Mouse (Mus musculus) lung, postnatal 0 days (tissue): ENCODE results near the gene Kirrel2. TPM values are rescaled to one million over a fixed set of nuclear protein-coding genes. Genes with fewer than 3 reads are reported as not detected.

Source experiments
- ATAC-seq: fragments of 200-750 bp; cut with Nextera tagmentation; 2 replicates; pipeline ENCODE4 v1.8.0; 2017; ENCODE audit warnings: moderate library complexity
- DNase-seq: peaks from one replicate; pipeline ENCODE4 v3.0.0-alpha.2; 2016; ENCODE audit warnings: low spot score
- H3K27ac ChIP-seq: fragments of 300-500 bp; sonication (generic); 2 replicates; pipeline ENCODE4 v1.5.1; 2014; ENCODE audit warnings: antibody characterized with exemption, mild to moderate bottlenecking, low read length, mixed read lengths
- H3K27me3 ChIP-seq: fragments of 300-500 bp; sonication (generic); replicated peaks from 2 replicates; pipeline ENCODE4 v1.6.1; 2014; ENCODE audit warnings: low read length, mixed read lengths; ENCODE audit not compliant: insufficient read depth
- H3K36me3 ChIP-seq: fragments of 300-500 bp; sonication (generic); 2 replicates; pipeline ENCODE4 v1.6.1; 2014; ENCODE audit warnings: low read length, mixed read lengths; ENCODE audit not compliant: insufficient read depth
- H3K4me1 ChIP-seq: fragments of 300-500 bp; sonication (generic); 2 replicates; pipeline ENCODE4 v1.6.1; 2014; ENCODE audit warnings: antibody characterized with exemption, low read depth, low read length, mixed read lengths; ENCODE audit not compliant: insufficient read depth
- H3K4me2 ChIP-seq: fragments of 300-500 bp; sonication (generic); replicated peaks from 2 replicates; pipeline ENCODE4 v1.6.1; 2014; ENCODE audit warnings: low read depth, mild to moderate bottlenecking, low read length, moderate library complexity, mixed read lengths
- H3K4me3 ChIP-seq: fragments of 300-500 bp; sonication (generic); 2 replicates; pipeline ENCODE4 v1.5.1; 2014; ENCODE audit warnings: low read depth, low read length
- H3K9ac ChIP-seq: fragments of 300-500 bp; sonication (generic); replicated peaks from 2 replicates; pipeline ENCODE4 v1.6.1; 2014; ENCODE audit warnings: low read depth, mild to moderate bottlenecking
- H3K9me3 ChIP-seq: fragments of 300-500 bp; sonication (generic); 2 replicates; pipeline ENCODE4 v1.6.1; 2016; ENCODE audit warnings: low read length, mixed read lengths
- CTCF ChIP-seq: IDR thresholded peaks from 2 replicates; pipeline ENCODE4 v1.5.1; 2016; ENCODE audit warnings: antibody characterized with exemption, mild to moderate bottlenecking
- EP300 ChIP-seq: IDR thresholded peaks from 2 replicates; pipeline ENCODE4 v1.6.1; 2016; ENCODE audit warnings: antibody characterized with exemption, mild to moderate bottlenecking, control low read depth
- WGBS: fragments of 180-500 bp; shearing (Covaris S2); extraction: QIAGEN DNeasy Blood & Tissue Kit; methylation state at CpG from one replicate; pipeline ENCODE4 v1.1.7; 2014; 5-methylcytosine and 5-hydroxymethylcytosine counted together
- polyA plus RNA-seq: library from polyadenylated mRNA; unstranded; fragments of >200 nt; fragmentation: Nextera tagmentation; extraction: Ambion mirVana; gene quantifications from 2 replicates; pipeline ENCODE4 v1.2.1, GENCODE M21; 2015

Gene Kirrel2
- polyA plus RNA-seq, 1 experiment from 2014 or later = not detected

DNA sequence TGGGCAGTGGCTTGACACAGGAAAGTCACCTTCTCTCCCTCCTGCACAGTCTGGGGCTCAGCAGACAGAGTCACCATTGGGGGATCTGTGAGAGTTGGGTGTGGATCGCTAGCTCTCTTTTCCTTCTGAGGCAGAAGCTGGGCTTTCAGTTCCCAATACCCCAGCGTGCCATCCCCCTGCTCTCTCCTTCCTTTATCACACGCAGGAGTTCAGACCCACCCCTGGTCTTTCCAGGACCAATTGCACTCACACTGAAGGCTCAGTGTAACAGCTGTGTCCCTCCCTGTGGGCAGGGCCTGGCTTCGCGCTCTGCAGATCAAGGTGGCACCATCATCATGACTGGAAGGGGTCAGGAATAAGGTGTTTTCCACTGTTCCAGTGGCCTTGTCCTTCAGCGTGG is 3.2 kb downstream of the Kirrel2 start:
- Histone ChIP-seq H3K4me3 (no peak overlapping the region), H3K27me3 (peaks cover 44% of the 10 kb centered on the region), H3K4me2 (no peak overlapping the region), H3K9me3 (no peaks in the 10 kb centered on the region), H3K4me1 (no peaks in the 10 kb centered on the region), H3K36me3 (no peaks in the 10 kb centered on the region), H3K9ac (no peak overlapping the region), H3K27ac (no peak overlapping the region)
- TF ChIP-seq CTCF (no peak), EP300 (no peak)
- no peak for ATAC-seq
- 12% methylated on average over 6 of the region's 6 CpGs for WGBS
- no peak for DNase-seq

DNA sequence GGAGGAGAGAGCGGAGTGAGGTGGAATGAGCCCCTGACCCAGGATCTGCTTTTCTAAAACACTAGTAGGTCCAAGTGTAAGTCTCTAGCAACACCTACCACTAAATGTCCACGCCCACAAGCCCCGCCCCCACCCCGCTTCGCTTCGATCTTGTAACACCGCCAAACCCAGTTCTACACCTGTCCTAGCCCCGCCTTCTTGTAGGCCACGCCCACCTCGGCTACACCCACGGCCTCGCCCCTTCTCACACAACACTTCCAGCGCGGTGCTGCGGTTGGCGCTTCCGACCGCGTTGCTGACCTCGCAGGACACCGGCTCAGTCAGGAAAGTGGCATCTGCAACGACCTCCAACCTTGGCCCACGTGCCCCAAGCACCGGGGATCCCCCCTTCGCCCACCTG is 3.7 kb downstream of the Kirrel2 start:
- Histone ChIP-seq H3K36me3 (no peaks in the 10 kb centered on the region), H3K9ac (no peak overlapping the region), H3K4me3 (no peak overlapping the region; the same call in 1 of the 2 replicates), H3K9me3 (no peaks in the 10 kb centered on the region), H3K27me3 (peaks cover 43% of the 10 kb centered on the region), H3K27ac (no peak overlapping the region), H3K4me1 (no peaks in the 10 kb centered on the region), H3K4me2 (no peak overlapping the region)
- peak; percentile 38 for DNase-seq
- peak; percentile 55 for ATAC-seq
- WGBS = 2% methylated on average over 25 of the region's 25 CpGs
- TF ChIP-seq EP300 (no peak), CTCF (no peak)

DNA sequence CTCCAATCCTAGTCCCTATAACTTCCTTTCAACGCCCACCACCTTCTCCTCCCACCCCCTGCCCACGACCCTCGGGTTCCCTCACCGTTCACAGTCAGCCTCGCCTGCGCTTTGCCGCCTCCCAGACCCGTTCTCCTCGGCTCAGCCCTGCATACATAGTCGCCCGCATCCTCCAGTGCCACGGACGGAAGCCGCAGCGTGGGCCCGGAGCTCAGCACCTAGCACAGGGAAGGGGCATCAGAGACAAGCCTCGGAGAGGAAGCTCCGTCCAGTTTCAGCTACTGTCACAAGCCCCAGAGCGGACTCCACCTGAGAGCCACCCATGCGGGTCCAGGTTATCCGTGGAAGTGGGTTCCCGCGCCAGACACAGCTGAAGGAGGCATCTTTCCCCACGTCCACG is 4.2 kb downstream of the Kirrel2 start:
- ATAC-seq = no peak

DNA sequence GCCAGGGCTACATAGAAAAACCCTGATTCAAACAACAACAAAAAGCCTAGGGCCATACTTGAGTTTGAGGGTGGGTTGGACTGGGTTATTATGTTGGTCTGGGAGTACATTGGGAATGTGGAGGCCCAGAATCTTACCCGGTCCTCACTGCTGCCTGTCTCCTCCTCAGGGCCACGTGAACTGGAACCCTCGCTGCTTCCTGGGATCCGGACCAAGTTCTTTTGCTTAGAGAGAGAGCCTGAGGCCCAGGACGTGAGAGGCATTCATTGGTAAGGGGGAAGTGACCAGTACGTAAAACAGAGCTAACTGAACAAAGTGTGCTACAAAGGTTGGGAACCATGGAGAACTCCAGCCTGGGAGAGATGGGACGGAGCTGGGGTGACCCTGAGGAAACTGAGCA is 7.2 kb downstream of the Kirrel2 start:
- peaks cover 19% of the 10 kb centered on the region; the same call in 1 of the 2 replicates for H3K27me3 ChIP-seq
- 66% methylated on average over 7 of the region's 7 CpGs for WGBS
- no peak overlapping the region for H3K27ac ChIP-seq
- H3K4me2 ChIP-seq = no peak overlapping the region
- TF ChIP-seq EP300 = no peak
- H3K9ac ChIP-seq = no peak overlapping the region
- no peak overlapping the region for H3K4me3 ChIP-seq
- no peaks in the 10 kb centered on the region for H3K36me3 ChIP-seq
- no peaks in the 10 kb centered on the region for H3K4me1 ChIP-seq
- DNase-seq (no peak), ATAC-seq (no peak)
- H3K9me3 ChIP-seq = no peaks in the 10 kb centered on the region

More for the DNA sequence above, 4.2 kb downstream of the Kirrel2 start:
- H3K4me3 ChIP-seq = no peak overlapping the region
- no peak overlapping the region for H3K4me2 ChIP-seq
- 13% methylated on average over 25 of the region's 25 CpGs for WGBS
- no peak overlapping the region for H3K27ac ChIP-seq
- H3K9ac ChIP-seq = no peak overlapping the region
- no peaks in the 10 kb centered on the region for H3K36me3 ChIP-seq
- no peaks in the 10 kb centered on the region for H3K9me3 ChIP-seq
- no peak for DNase-seq
- TF ChIP-seq CTCF (no peak), EP300 (no peak)
- peaks cover 41% of the 10 kb centered on the region for H3K27me3 ChIP-seq
- no peaks in the 10 kb centered on the region for H3K4me1 ChIP-seq

DNA sequence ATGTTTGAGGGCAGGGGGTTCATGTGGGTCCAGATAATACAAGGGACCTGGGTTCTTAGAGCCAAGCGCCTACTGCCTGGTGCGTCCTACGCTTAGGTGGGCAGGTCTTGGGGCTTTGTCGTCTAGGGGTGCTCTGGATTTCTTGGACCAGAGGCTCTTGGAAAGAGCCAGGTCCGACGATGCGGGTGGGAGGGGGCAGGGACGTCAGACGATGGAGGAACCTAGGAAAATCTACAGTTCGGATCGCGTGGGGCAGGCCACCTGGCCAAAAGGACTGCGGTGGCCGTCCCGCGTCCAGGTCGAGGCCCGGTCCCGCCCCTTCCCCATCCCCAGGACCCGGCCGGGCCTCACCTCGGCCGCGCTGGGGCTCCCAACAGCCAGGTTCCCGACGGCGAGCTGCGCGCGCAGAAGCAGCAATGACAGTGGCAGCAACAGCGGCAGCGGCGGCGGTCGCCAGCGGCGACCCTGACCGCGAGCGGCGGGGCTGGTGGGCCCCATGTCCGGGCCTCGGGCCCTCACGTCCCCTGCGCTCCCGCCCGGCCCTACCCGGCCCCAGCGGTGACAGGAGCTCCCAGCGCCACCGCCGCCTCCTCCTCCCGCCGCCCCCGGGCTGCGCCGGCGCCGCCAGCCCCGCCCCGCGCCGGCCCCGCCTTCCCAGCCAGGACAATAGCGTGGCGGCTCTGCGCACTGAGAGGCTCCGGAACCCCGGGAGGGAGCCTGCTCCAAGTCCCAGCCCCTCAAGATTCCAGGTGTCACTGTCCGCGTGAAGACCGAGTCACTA is 12.3 kb downstream of the Kirrel2 start, which contains the start of gene Aplp1:
Aplp1 (minus strand) TSS at position 565 of the 781 bp plus-strand sequence.
- Histone ChIP-seq H3K4me1 (no peaks in the 10 kb centered on the region), H3K27me3 (no peaks in the 10 kb centered on the region), H3K4me3 (peak within 1 kb of the TSS; percentile 55), H3K27ac (no peak within 1 kb of the TSS), H3K4me2 (peak within 1 kb of the TSS; percentile 88), H3K9ac (0 out of 2 replicates have a peak within 1 kb of the TSS, but pooled peaks have one; percentile 12), H3K9me3 (no peaks in the 10 kb centered on the region), H3K36me3 (no peaks in the 10 kb centered on the region)
- 3% methylated on average over 34 of the region's 72 CpGs for WGBS
- no peak for TF ChIP-seq CTCF
- no peak for TF ChIP-seq EP300
- DNase-seq = peak; percentile 26
- peak; percentile 76 for ATAC-seq

DNA sequence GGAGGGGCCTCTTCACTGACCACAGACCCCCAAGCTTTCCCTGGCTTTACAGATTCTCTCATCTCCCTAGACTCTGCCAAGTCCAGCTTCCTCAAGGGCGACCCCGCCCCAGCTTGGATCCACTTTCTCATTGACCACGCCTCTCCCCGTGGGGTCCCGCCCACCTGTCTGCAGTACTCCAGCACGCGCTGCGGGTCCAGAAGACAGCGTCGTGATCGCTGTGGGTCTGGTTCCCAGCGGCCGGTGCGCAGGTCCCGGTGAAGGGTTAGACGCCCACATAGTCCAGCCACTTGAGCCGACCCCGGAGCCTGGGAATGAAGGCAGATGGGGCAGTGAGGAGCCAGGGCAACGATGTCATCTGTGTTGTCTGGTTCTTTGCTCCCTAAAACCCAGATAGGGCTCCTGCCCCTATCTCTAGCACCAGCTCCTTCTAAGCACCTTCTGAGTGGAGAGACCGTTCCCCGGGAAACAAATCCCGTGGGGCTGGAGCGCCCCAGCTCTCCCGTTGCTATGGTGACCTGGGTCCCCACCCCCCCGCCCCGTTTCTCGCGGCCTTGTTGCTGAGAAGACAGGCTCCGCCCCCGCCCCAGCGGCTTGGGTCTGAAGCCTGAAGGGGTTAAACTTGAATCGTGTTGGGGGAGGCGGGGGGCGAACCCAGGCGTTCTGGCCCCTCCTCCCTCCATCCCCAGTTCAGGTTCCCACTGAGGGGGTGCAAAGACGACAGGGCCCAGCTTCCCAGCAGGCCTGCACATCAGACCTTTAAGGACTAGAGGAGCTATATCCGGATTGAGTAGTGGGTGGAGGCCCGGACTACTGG is 13.1 kb downstream of the Kirrel2 start:
- Histone ChIP-seq H3K4me1 (no peaks in the 10 kb centered on the region), H3K4me3 (peak overlapping the region; percentile 55; the same call in 1 of the 2 replicates), H3K4me2 (peak overlapping the region; percentile 88), H3K27me3 (no peaks in the 10 kb centered on the region), H3K27ac (no peak overlapping the region), H3K9ac (0 out of 2 replicates have a peak overlapping the region, but pooled peaks have one; percentile 12), H3K9me3 (no peaks in the 10 kb centered on the region), H3K36me3 (no peaks in the 10 kb centered on the region)
- no peak for DNase-seq
- WGBS = 1% methylated on average over 37 of the region's 38 CpGs
- TF ChIP-seq CTCF = no peak
- no peak for TF ChIP-seq EP300
- ATAC-seq = 0 out of 2 replicates have a peak, but pooled peaks have one; percentile 16
